Mouse (Mus musculus): ENCODE data around the gene Mymk. TPM values are rescaled to one million over a fixed set of nuclear protein-coding genes. Genes with fewer than 3 reads are reported as not detected.

Mymk gene
- polyA plus RNA-seq (2015; fragmentation: Nextera tagmentation; extraction: Ambion mirVana) = 0.11 TPM in 1 of 2 replicates, not detected in the other

DNA sequence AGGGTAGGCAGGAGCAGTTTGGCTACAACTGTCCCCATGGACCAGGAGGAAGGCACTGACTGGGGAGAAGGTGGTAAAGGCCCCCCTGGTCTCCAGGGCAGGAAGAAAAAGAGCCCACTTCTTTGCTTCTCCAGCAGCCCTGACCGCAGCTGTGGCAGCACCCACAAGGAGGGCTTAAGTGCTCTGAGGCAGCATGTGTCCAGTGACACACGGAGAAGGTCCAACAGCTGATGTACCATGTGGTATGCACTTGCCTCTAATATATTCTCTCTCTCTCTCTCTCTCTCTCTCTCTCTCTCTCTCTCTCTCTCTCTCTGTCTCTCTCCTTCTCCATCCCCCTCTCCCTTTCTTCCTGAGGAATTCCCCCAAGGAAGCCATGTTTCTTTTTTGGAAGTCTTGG, at the start of gene Mymk:
Gene Mymk, minus strand, starts transcription at position 202 of the 400 bp plus-strand sequence.
- Histone ChIP-seq H3K4me3 (replicated peaks; ENCODE audit: low read depth, low read length) (no peak within 1 kb of the TSS), H3K4me1 (replicated peaks; ENCODE audit: insufficient read depth, low read length) (0 out of 2 replicates have a peak, but pooled peaks cover 8% of the 10 kb centered on the region), H3K27me3 (ENCODE audit: insufficient read depth, low read length) (no peaks in the 10 kb centered on the region), H3K4me2 (ENCODE audit: low read length) (no peak within 1 kb of the TSS), H3K9ac (ENCODE audit: low read depth, low read length) (no peak within 1 kb of the TSS), H3K9me3 (replicated peaks; ENCODE audit: low read length) (no peaks in the 10 kb centered on the region), H3K27ac (no peak within 1 kb of the TSS; the same call in 1 of the 2 replicates), H3K36me3 (ENCODE audit: insufficient read depth, low read length) (no peaks in the 10 kb centered on the region)
- no peak for TF ChIP-seq CTCF (IDR thresholded peaks at IDR 0.05; ENCODE audit: low read depth)
- ATAC-seq (replicated peaks; ENCODE audit: low FRiP score, low read depth) = no peak
- 74% methylated on average over 2 of the region's 2 CpGs for WGBS
- no peak for DNase-seq (ENCODE audit: low spot score)

DNA sequence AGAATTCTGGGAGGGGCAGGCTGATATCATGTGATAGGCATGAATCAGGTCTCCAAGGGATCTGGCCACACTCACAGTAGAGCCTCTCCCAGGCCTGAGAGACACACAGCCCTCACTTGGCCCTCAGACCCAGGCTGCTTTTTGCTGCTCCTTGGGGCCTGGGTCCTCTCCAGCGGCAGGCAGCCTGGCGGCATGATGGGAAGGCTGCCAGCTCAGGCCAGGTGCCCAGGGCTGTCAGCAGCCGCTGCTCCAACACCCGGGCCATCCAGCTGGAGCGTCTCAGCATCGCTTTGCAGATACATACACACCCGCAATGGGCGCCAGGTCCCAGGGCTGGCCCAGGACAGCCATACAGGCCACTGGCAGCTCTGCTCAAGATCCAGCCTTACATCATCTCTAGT, 48.3 kb upstream of the Mymk start:
- no peak for DNase-seq (ENCODE audit: low spot score)

DNA sequence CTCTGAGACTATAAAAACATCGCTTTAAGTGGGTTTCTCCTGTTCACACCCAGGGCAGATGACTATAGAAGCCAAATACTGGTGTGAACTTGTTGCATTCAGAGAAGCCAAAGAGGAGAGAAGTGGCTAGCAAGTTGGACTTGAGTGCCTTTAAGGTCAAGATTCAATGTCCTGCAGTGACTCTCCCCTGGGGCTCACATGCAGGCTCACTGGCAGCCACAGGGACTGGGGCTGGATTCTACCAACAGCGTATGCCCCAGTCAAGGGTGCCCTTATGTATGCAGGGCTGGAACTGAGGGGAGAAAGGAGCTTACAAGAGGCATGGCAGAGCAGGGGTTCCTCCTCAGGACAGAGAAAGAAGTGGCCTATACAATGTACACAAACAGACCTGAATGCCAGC, 47.8 kb upstream of the Mymk start:
- 84% methylated on average over 2 of the region's 2 CpGs for WGBS
- no peaks in the 10 kb centered on the region for H3K27me3 ChIP-seq (ENCODE audit: insufficient read depth, low read length)
- TF ChIP-seq CTCF (IDR thresholded peaks at IDR 0.05; ENCODE audit: low read depth) = no peak
- ATAC-seq (replicated peaks; ENCODE audit: low FRiP score, low read depth) (no peak), DNase-seq (ENCODE audit: low spot score) (no peak)
- no peaks in the 10 kb centered on the region for H3K9me3 ChIP-seq (replicated peaks; ENCODE audit: low read length)
- H3K36me3 ChIP-seq (ENCODE audit: insufficient read depth, low read length) = no peaks in the 10 kb centered on the region
- no peak overlapping the region for H3K4me2 ChIP-seq (ENCODE audit: low read length)
- no peak overlapping the region for H3K4me3 ChIP-seq (replicated peaks; ENCODE audit: low read depth, low read length)
- no peaks in the 10 kb centered on the region for H3K4me1 ChIP-seq (replicated peaks; ENCODE audit: insufficient read depth, low read length)
- H3K9ac ChIP-seq (ENCODE audit: low read depth, low read length) = no peak overlapping the region
- H3K27ac ChIP-seq = no peak overlapping the region

More for the DNA sequence above, 48.3 kb upstream of the Mymk start:
- Histone ChIP-seq H3K27me3 (ENCODE audit: insufficient read depth, low read length) (no peaks in the 10 kb centered on the region), H3K9me3 (replicated peaks; ENCODE audit: low read length) (no peaks in the 10 kb centered on the region), H3K4me1 (replicated peaks; ENCODE audit: insufficient read depth, low read length) (no peaks in the 10 kb centered on the region), H3K4me3 (replicated peaks; ENCODE audit: low read depth, low read length) (no peak overlapping the region), H3K36me3 (ENCODE audit: insufficient read depth, low read length) (no peaks in the 10 kb centered on the region), H3K4me2 (ENCODE audit: low read length) (no peak overlapping the region), H3K9ac (ENCODE audit: low read depth, low read length) (no peak overlapping the region), H3K27ac (no peak overlapping the region)
- 72% methylated on average over 8 of the region's 8 CpGs for WGBS
- no peak for TF ChIP-seq CTCF (IDR thresholded peaks at IDR 0.05; ENCODE audit: low read depth)
- no peak for ATAC-seq (replicated peaks; ENCODE audit: low FRiP score, low read depth)

DNA sequence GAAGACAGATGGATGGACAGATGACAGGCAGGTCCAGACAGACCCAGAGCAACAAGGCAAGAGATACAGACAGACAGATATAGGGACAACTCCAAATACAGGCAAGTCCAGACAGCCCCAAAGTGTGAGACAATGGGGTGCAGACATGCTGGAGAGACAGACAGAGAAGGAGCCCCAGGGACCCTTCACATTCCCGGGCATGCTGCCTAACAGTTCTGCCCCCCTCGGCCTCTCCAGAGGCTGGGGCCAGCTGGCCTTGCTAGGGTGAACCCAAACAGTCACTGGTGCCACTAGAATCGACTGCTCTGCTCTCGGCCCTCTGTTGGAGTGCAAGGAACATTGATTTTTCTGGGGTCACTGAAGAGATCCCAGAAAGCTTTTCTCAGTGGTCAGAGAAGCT, 46.5 kb upstream of the Mymk start:
- no peaks in the 10 kb centered on the region for H3K4me1 ChIP-seq (replicated peaks; ENCODE audit: insufficient read depth, low read length)
- no peak overlapping the region for H3K27ac ChIP-seq
- no peak overlapping the region for H3K4me3 ChIP-seq (replicated peaks; ENCODE audit: low read depth, low read length)
- no peak overlapping the region for H3K4me2 ChIP-seq (ENCODE audit: low read length)
- no peaks in the 10 kb centered on the region for H3K36me3 ChIP-seq (ENCODE audit: insufficient read depth, low read length)
- no peak for TF ChIP-seq CTCF (IDR thresholded peaks at IDR 0.05; ENCODE audit: low read depth)
- no peaks in the 10 kb centered on the region for H3K27me3 ChIP-seq (ENCODE audit: insufficient read depth, low read length)
- 43% methylated on average over 4 of the region's 4 CpGs for WGBS
- H3K9ac ChIP-seq (ENCODE audit: low read depth, low read length) = no peak overlapping the region
- ATAC-seq (replicated peaks; ENCODE audit: low FRiP score, low read depth) (no peak), DNase-seq (ENCODE audit: low spot score) (no peak)
- H3K9me3 ChIP-seq (replicated peaks; ENCODE audit: low read length) = no peaks in the 10 kb centered on the region

DNA sequence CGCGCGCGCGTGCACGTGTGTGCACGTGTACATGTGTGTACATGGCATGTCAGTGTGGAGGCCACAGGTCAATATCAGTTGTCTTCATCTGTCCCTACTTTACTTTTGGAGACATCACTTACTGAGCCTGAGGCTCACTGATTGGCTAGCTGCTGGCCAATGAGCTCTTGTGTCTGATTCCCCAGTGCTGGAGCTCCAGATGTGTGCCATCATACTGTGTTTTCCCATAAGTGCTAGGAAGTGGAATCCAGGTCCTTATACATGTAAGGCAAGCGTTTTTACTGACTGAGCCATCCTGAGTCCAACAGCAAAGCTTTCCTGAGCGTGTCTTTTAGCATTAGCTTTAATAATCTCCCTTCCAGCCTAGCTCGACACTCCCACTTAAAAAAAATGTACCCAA, 42.2 kb upstream of the Mymk start:
- no peak overlapping the region for H3K4me3 ChIP-seq (replicated peaks; ENCODE audit: low read depth, low read length)
- ATAC-seq (replicated peaks; ENCODE audit: low FRiP score, low read depth) (no peak), DNase-seq (ENCODE audit: low spot score) (no peak)
- no peaks in the 10 kb centered on the region for H3K27me3 ChIP-seq (ENCODE audit: insufficient read depth, low read length)
- no peak for TF ChIP-seq CTCF (IDR thresholded peaks at IDR 0.05; ENCODE audit: low read depth)
- no peaks in the 10 kb centered on the region for H3K9me3 ChIP-seq (replicated peaks; ENCODE audit: low read length)
- H3K4me2 ChIP-seq (ENCODE audit: low read length) = no peak overlapping the region
- no peak overlapping the region for H3K27ac ChIP-seq
- WGBS = 83% methylated on average over 10 of the region's 10 CpGs
- H3K36me3 ChIP-seq (ENCODE audit: insufficient read depth, low read length) = no peaks in the 10 kb centered on the region
- H3K9ac ChIP-seq (ENCODE audit: low read depth, low read length) = no peak overlapping the region
- no peaks in the 10 kb centered on the region for H3K4me1 ChIP-seq (replicated peaks; ENCODE audit: insufficient read depth, low read length)

DNA sequence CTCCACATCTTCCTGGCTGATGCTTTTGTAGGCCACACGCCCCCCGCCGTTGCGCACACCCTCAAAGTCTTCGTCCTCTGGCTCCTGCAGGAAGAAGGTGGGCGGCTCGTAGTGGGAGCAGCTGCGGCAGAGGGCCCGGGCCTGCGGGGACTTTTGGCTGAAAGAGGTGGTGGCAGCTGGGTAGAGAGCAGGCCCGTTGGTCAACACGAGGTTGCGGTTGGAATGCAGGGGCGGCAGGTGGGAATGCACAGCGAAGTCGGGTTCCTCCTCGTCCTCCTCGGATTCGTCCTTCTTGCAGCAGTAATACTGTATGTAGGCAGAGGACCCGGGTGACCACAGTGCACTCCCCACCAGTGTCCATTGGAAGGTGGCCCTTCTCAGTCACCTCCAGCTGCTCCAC, 40.6 kb upstream of the Mymk start:
- DNase-seq (ENCODE audit: low spot score) (no peak), ATAC-seq (replicated peaks; ENCODE audit: low FRiP score, low read depth) (no peak; the same call in 1 of the 2 replicates)
- Histone ChIP-seq H3K4me1 (replicated peaks; ENCODE audit: insufficient read depth, low read length) (no peaks in the 10 kb centered on the region), H3K36me3 (ENCODE audit: insufficient read depth, low read length) (no peaks in the 10 kb centered on the region), H3K27me3 (ENCODE audit: insufficient read depth, low read length) (no peaks in the 10 kb centered on the region), H3K9ac (ENCODE audit: low read depth, low read length) (no peak overlapping the region), H3K4me3 (replicated peaks; ENCODE audit: low read depth, low read length) (no peak overlapping the region), H3K9me3 (replicated peaks; ENCODE audit: low read length) (no peaks in the 10 kb centered on the region), H3K4me2 (ENCODE audit: low read length) (no peak overlapping the region), H3K27ac (no peak overlapping the region)
- TF ChIP-seq CTCF (IDR thresholded peaks at IDR 0.05; ENCODE audit: low read depth) = no peak
- WGBS = 62% methylated on average over 20 of the region's 20 CpGs

DNA sequence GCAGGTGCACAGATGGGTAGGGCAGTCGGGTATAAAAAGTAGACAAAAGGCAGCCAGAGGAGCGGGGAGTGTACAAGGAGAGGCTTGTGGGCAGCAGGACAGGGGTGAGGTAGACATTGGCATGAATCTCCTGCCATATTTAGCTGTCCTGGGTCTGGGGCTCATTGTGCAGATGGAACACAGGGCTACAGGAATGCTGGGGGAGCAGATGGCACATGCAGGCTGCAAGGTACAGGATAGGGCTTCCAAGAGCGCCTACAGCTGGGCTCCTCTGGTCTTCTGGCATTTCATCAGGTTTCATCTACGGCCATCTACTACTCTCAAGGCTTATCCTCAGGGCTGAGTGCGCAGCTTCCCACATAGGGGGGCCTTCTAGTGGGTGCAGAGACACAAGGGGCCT, 37.1 kb upstream of the Mymk start:
- Histone ChIP-seq H3K27me3 (ENCODE audit: insufficient read depth, low read length) (no peaks in the 10 kb centered on the region), H3K27ac (no peak overlapping the region), H3K9ac (ENCODE audit: low read depth, low read length) (no peak overlapping the region), H3K4me1 (replicated peaks; ENCODE audit: insufficient read depth, low read length) (no peaks in the 10 kb centered on the region), H3K4me3 (replicated peaks; ENCODE audit: low read depth, low read length) (no peak overlapping the region), H3K36me3 (ENCODE audit: insufficient read depth, low read length) (no peaks in the 10 kb centered on the region), H3K4me2 (ENCODE audit: low read length) (no peak overlapping the region), H3K9me3 (replicated peaks; ENCODE audit: low read length) (no peaks in the 10 kb centered on the region)
- no peak for ATAC-seq (replicated peaks; ENCODE audit: low FRiP score, low read depth)
- DNase-seq (ENCODE audit: low spot score) = no peak
- no peak for TF ChIP-seq CTCF (IDR thresholded peaks at IDR 0.05; ENCODE audit: low read depth)
- WGBS = 84% methylated on average over 5 of the region's 5 CpGs

Measured in kidney, postnatal 0 days (tissue).